Mouse (Mus musculus) right cerebral cortex, postnatal 14 days (tissue): ENCODE measurements around the gene Slc24a3.
A peak's percentile ranks its signal among the peaks of the same experiment; 100 is the strongest.

Source experiments
- DNase-seq: peaks from one replicate; pipeline ENCODE4 v3.0.0; 2022

Slc24a3 gene

GRCm38 (mm10) chr2:145562493-145562892, 394.9 kb downstream of the Slc24a3 start:
- no peak for DNase-seq

- no peak for DNase-seq
Measured at GRCm38 (mm10) chr2:145564596-145564995, 397.0 kb downstream of the Slc24a3 start.

GRCm38 (mm10) chr2:145566904-145567303, 399.4 kb downstream of the Slc24a3 start:
- DNase-seq, result no peak

- DNase-seq, result no peak
Measured at GRCm38 (mm10) chr2:145571943-145572342, 404.4 kb downstream of the Slc24a3 start.

GRCm38 (mm10) chr2:145574148-145574547, 406.6 kb downstream of the Slc24a3 start:
- no peak for DNase-seq

- DNase-seq, result no peak
Measured at GRCm38 (mm10) chr2:145583103-145583502, 415.5 kb downstream of the Slc24a3 start.

GRCm38 (mm10) chr2:145585437-145585836, 417.9 kb downstream of the Slc24a3 start:
- no peak for DNase-seq

- DNase-seq, result peak; percentile 40
Measured at GRCm38 (mm10) chr2:145588009-145588737, 420.6 kb downstream of the Slc24a3 start.

- no peak for DNase-seq
Measured at GRCm38 (mm10) chr2:145591881-145592280, 424.3 kb downstream of the Slc24a3 start.

GRCm38 (mm10) chr2:145593649-145594347, 426.2 kb downstream of the Slc24a3 start:
- no peak for DNase-seq

GRCm38 (mm10) chr2:145597866-145598265, 430.3 kb downstream of the Slc24a3 start:
- no peak for DNase-seq

GRCm38 (mm10) chr2:145607844-145608243, 440.3 kb downstream of the Slc24a3 start:
- DNase-seq, result no peak

- peak; percentile 56 for DNase-seq
Measured at GRCm38 (mm10) chr2:145610796-145611705, 443.5 kb downstream of the Slc24a3 start.

GRCm38 (mm10) chr2:145612937-145613336, 445.4 kb downstream of the Slc24a3 start:
- DNase-seq, result no peak

- no peak for DNase-seq
Measured at GRCm38 (mm10) chr2:145613705-145614104, 446.2 kb downstream of the Slc24a3 start.

GRCm38 (mm10) chr2:145619688-145620087, 452.1 kb downstream of the Slc24a3 start:
- peak; percentile 49 for DNase-seq

GRCm38 (mm10) chr2:145620709-145621108, 453.2 kb downstream of the Slc24a3 start:
- DNase-seq, result no peak

- no peak for DNase-seq
Measured at GRCm38 (mm10) chr2:145621119-145621518, 453.6 kb downstream of the Slc24a3 start.

GRCm38 (mm10) chr2:145631123-145631798, 463.7 kb downstream of the Slc24a3 start:
- DNase-seq, result no peak

GRCm38 (mm10) chr2:145631799-145632174, 464.2 kb downstream of the Slc24a3 start:
- DNase-seq, result no peak

- DNase-seq, result no peak
Measured at GRCm38 (mm10) chr2:145633811-145634210, 466.3 kb downstream of the Slc24a3 start.

- DNase-seq, result no peak
Measured at GRCm38 (mm10) chr2:145640255-145640984, 472.9 kb downstream of the Slc24a3 start.
